Mouse (Mus musculus) liver, embryonic 14.5 days (tissue): ENCODE measurements around the gene Fxyd6.

Source experiments
- CTCF ChIP-seq: IDR thresholded peaks from 2 replicates; pipeline ENCODE4 v1.5.1; 2016; ENCODE audit warnings: antibody characterized with exemption, low read depth, control low read depth
- EP300 ChIP-seq: IDR thresholded peaks from 2 replicates; pipeline ENCODE4 v1.6.1; 2016; ENCODE audit warnings: antibody characterized with exemption, low read depth

DNA sequence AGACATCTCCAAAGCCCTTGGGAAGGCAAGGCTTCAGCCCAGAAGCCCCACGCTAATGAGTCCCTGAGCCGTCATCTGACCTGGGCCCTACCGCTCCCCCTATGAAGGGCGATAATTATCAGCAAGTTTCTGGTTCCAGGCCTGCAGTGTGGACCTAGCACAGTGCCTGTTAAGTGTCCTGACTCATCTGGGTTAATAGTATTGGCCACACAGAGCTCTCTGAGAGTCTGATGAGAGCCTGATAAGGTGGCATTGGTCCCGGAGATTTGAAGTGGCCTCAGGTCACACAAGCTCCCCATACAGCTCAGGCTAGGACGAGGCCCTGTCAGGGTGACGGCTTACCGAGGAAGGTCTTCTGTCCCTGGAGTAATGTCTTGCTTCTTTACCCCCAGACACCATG is 19.6 kb downstream of the Fxyd6 start:
- TF ChIP-seq CTCF: no peak
- TF ChIP-seq EP300: no peak
